ENCODE assay signal across 19 mouse cellular contexts in genomic region chr13:109808039-109808438, GRCm38 (mm10).
DNase-seq lines count a peak whose midpoint lies in the region; ATAC-seq and TF ChIP-seq lines count a peak whose summit lies in the region.
"Had no signal": no experiment of that assay in that cellular context is flagged by ENCODE, and none has a peak within 500 bp of the region (broad histone marks: within the 10 kb centered on the region; RNA-seq: fewer than 3 reads in every experiment).

No protein-coding gene starts in this region.

- H3K4me1 ChIP-seq in kidney, embryonic 16.5 days (ENCODE audit: insufficient read depth, low read length) = 0 out of 2 replicates have a peak, but pooled peaks cover 3% of the 10 kb centered on the region
- H3K4me1 ChIP-seq in MEL (ENCODE audit: control insufficient read depth in 1 of 2, insufficient read depth in 2 of 2, low read length in 2 of 2) = peaks cover 19 to 25% of the 10 kb centered on the region in 2 experiments
- peaks cover 41% of the 10 kb centered on the region for H3K4me1 ChIP-seq in liver, embryonic 13.5 days (replicated peaks)

- H3K4me3 ChIP-seq in kidney, embryonic 16.5 days (ENCODE audit: low read length) = no peak overlapping the region
- no peak overlapping the region for H3K4me3 ChIP-seq in MEL (ENCODE audit: control insufficient read depth in 1 of 2, insufficient read depth in 1 of 2, low read depth in 2 of 2, low read length in 2 of 2)
- H3K4me3 ChIP-seq in liver, embryonic 13.5 days (replicated peaks) = no peak overlapping the region
- H3K4me3 ChIP-seq: embryonic facial prominence, embryonic 12.5 days; heart, embryonic 12.5 days; midbrain, embryonic 13.5 days; myocyte had no signal

- H3K9ac ChIP-seq in kidney, embryonic 16.5 days (replicated peaks; ENCODE audit: low read length) = no peak overlapping the region
- no peak overlapping the region for H3K9ac ChIP-seq in MEL (ENCODE audit: control insufficient read depth, low read depth, low read length, poor library complexity, severe bottlenecking)
- no peak overlapping the region for H3K9ac ChIP-seq in liver, embryonic 13.5 days
- H3K9ac ChIP-seq: embryonic facial prominence, embryonic 12.5 days; heart, embryonic 12.5 days; midbrain, embryonic 13.5 days had no signal

- TF ChIP-seq RAD21 in MEL (IDR thresholded peaks at IDR 0.05; ENCODE audit: low read depth, low read length) = no peak

- DNase-seq in frontal cortex, postnatal 14 days (ENCODE audit: low spot score in 2 of 2) = no peak
- DNase-seq in kidney, postnatal 10 days = no peak
- DNase-seq in MEL (ENCODE audit: low read depth, low spot score) = peak; percentile 11
- DNase-seq in liver, embryonic 13.5 days = no peak
- DNase-seq in natural killer cell, adult 2 months (ENCODE audit: low spot score in 2 of 2) = no peak
- no peak for DNase-seq in gastrocnemius, postnatal 4 days (ENCODE audit: low spot score in 2 of 2)
- DNase-seq: cerebellum, adult 11 months; gastrocnemius, postnatal 14 days; heart, postnatal 4 days; kidney, postnatal 4 days; lung, postnatal 4 days; thymus, adult 2 months had no signal

- no peak for TF ChIP-seq EP300 in MEL (IDR thresholded peaks at IDR 0.05; ENCODE audit: low read depth in 1 of 2, low read length in 2 of 2)

- no peaks in the 10 kb centered on the region for H3K36me3 ChIP-seq in kidney, embryonic 16.5 days (ENCODE audit: insufficient read depth, low read length)
- peaks cover 4 to 36% of the 10 kb centered on the region in 2 experiments for H3K36me3 ChIP-seq in MEL (ENCODE audit: control insufficient read depth in 1 of 2, insufficient read depth in 2 of 2, low read length in 2 of 2)
- H3K36me3 ChIP-seq in liver, embryonic 13.5 days = no peaks in the 10 kb centered on the region
- H3K36me3 ChIP-seq: embryonic facial prominence, embryonic 12.5 days; heart, embryonic 12.5 days; midbrain, embryonic 13.5 days had no signal

- no peak overlapping the region for H3K4me2 ChIP-seq in kidney, embryonic 16.5 days (replicated peaks; ENCODE audit: low read depth, low read length)
- H3K4me2 ChIP-seq in liver, embryonic 13.5 days = no peak overlapping the region
- H3K4me2 ChIP-seq: embryonic facial prominence, embryonic 12.5 days; heart, embryonic 12.5 days; midbrain, embryonic 13.5 days had no signal

- H3K27ac ChIP-seq in kidney, embryonic 16.5 days (ENCODE audit: low read length) = no peak overlapping the region
- no peak overlapping the region for H3K27ac ChIP-seq in MEL (ENCODE audit: control insufficient read depth, low read depth, low read length)
- H3K27ac ChIP-seq in liver, embryonic 13.5 days = no peak overlapping the region
- H3K27ac ChIP-seq: embryonic facial prominence, embryonic 12.5 days; midbrain, embryonic 13.5 days had no signal

- ATAC-seq in frontal cortex, adult (ENCODE audit: low TSS enrichment) = 0 out of 2 replicates have a peak, but pooled peaks have one; percentile 23
- ATAC-seq in kidney, embryonic 16.5 days (ENCODE audit: low FRiP score, low TSS enrichment) = peak; percentile 57; the same call in 1 of the 2 replicates
- ATAC-seq in liver, embryonic 13.5 days (ENCODE audit: low read depth) = 0 out of 2 replicates have a peak, but pooled peaks have one; percentile 10
- ATAC-seq: midbrain, embryonic 13.5 days had no signal

- peaks cover 4% of the 10 kb centered on the region; the same call in 1 of the 2 replicates for H3K79me2 ChIP-seq in MEL (ENCODE audit: control insufficient read depth, insufficient read depth, low read length, poor library complexity)

- WGBS in kidney, embryonic 16.5 days = 59% methylated on average over 6 of the region's 6 CpGs
- WGBS in liver, embryonic 13.5 days (ENCODE audit: insufficient replicate concordance) = 78% methylated on average over 6 of the region's 6 CpGs

- H3K27me3 ChIP-seq in kidney, embryonic 16.5 days (ENCODE audit: insufficient read depth, low read length) = no peaks in the 10 kb centered on the region
- no peaks in the 10 kb centered on the region for H3K27me3 ChIP-seq in MEL (ENCODE audit: control insufficient read depth in 1 of 2, insufficient read depth in 2 of 2, low read length in 2 of 2)
- H3K27me3 ChIP-seq in liver, embryonic 13.5 days = no peaks in the 10 kb centered on the region
- H3K27me3 ChIP-seq: CH12.LX; embryonic facial prominence, embryonic 12.5 days; heart, embryonic 12.5 days; midbrain, embryonic 13.5 days had no signal

- TF ChIP-seq POLR2A in MEL (IDR thresholded peaks at IDR 0.05; ENCODE audit: control insufficient read depth in 1 of 2, insufficient read depth in 1 of 2, low read depth in 1 of 2, low read length in 2 of 2, poor library complexity in 1 of 2) = no peak

- no peaks in the 10 kb centered on the region for H3K9me3 ChIP-seq in kidney, embryonic 16.5 days (ENCODE audit: low read length)
- H3K9me3 ChIP-seq in MEL (replicated peaks; ENCODE audit: insufficient read depth, low read length) = no peaks in the 10 kb centered on the region
- H3K9me3 ChIP-seq in liver, embryonic 13.5 days (replicated peaks) = no peaks in the 10 kb centered on the region
- H3K9me3 ChIP-seq: embryonic facial prominence, embryonic 12.5 days; heart, embryonic 12.5 days; midbrain, embryonic 13.5 days had no signal

- TF ChIP-seq CTCF in MEL (IDR thresholded peaks at IDR 0.05 in 2 of 3, conservative IDR thresholded peaks at IDR 0.05 in 1 of 3; ENCODE audit: control insufficient read depth in 1 of 3, insufficient read depth in 1 of 3, low read depth in 2 of 3, low read length in 3 of 3, poor library complexity in 1 of 3, severe bottlenecking in 1 of 3) = no peak

TF ChIP-seq in MEL, 35 proteins besides CTCF, POLR2A, EP300 and RAD21:
- no peak for TF ChIP-seq UBTF (IDR thresholded peaks at IDR 0.05; ENCODE audit: borderline replicate concordance, insufficient read depth, low read depth, low read length)
